Mouse (Mus musculus): Measurements from ENCODE around the gene Ppp2r5c. TPM values are rescaled to one million over a fixed set of nuclear protein-coding genes. Genes with fewer than 3 reads are reported as not detected.

The Ppp2r5c gene
- polyA plus RNA-seq, 1 experiment from 2014 or later, result 55.5 TPM

DNA sequence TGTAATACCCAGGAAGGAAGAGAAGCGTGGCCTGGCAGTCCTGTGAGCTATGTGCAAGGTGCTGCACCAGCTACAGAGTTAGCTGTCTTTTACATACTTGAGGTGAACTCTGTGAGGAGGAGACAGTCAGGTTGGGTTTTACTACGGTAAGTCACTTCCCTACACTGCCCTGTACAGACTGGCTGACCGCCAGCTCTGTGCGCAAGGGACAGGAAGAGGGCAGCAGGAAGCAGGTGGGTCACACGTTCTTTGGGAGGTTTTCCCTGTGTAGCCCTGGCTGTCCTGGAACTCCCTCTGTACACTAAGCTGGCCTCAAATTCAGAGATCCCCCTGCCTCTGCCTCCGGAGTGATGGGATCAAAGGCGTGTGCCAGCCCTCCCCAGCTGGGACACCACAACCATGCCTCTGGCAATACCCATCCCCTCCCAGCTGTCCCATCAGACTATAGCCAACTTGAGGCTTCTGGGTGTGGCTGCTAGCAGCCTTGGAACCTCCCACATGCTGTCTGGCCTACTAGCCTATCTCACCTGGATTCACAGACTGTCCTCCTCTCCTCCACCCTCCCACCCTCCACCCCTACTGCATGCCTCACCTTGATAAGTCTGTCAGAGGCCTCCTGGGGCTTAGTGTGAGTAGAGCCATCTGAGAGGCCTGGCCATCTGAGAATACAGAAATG is 102.7 kb downstream of the Ppp2r5c start:
- H3K27me3 ChIP-seq (ENCODE audit: insufficient read depth, low read length), result no peaks in the 10 kb centered on the region
- 69% methylated on average over 7 of the region's 7 CpGs for WGBS (ENCODE audit: insufficient replicate concordance)
- ATAC-seq (peak; percentile 33; the same call in 1 of the 2 replicates), DNase-seq (no peak)
- no peak overlapping the region for H3K4me3 ChIP-seq (ENCODE audit: low read depth, low read length)
- TF ChIP-seq EP300 (IDR thresholded peaks at IDR 0.05; ENCODE audit: low read depth) (no peak), CTCF (IDR thresholded peaks at IDR 0.05; ENCODE audit: low read depth) (no peak)
- no peak overlapping the region for H3K4me2 ChIP-seq (ENCODE audit: low read depth, low read length)
- no peaks in the 10 kb centered on the region for H3K9me3 ChIP-seq (ENCODE audit: low read length)
- H3K9ac ChIP-seq (replicated peaks), result no peak overlapping the region
- H3K4me1 ChIP-seq (ENCODE audit: insufficient read depth), result no peaks in the 10 kb centered on the region
- no peak overlapping the region; the same call in 1 of the 2 replicates for H3K27ac ChIP-seq (ENCODE audit: low read depth)
- peaks cover 80% of the 10 kb centered on the region for H3K36me3 ChIP-seq (replicated peaks; ENCODE audit: insufficient read depth, low read length)

DNA sequence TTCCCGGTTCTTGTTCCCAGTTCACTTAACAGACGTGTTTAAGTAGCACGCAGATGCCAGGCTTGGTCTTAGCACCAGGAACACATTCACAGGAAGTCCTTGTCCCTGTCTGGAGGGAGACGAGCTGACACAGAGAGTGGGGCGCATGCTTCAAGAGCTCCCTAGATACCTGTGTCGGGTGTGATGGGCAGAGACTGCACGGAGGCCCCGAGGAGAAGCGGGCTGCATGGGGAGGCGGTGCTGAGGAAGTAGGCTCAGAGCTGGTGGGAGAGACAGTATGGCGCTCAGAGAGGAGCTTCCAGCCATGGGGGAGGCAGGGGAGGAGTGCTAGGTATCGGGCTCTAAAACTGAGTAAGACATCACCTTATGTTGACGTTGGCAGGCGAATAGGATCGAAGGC is 103.4 kb downstream of the Ppp2r5c start:
- H3K9ac ChIP-seq (replicated peaks), result no peak overlapping the region
- H3K4me3 ChIP-seq (ENCODE audit: low read depth, low read length), result no peak overlapping the region
- H3K27ac ChIP-seq (ENCODE audit: low read depth), result no peak overlapping the region
- H3K36me3 ChIP-seq (replicated peaks; ENCODE audit: insufficient read depth, low read length), result peaks cover 88% of the 10 kb centered on the region
- H3K4me2 ChIP-seq (ENCODE audit: low read depth, low read length), result no peak overlapping the region
- ATAC-seq, result no peak
- DNase-seq, result no peak
- TF ChIP-seq EP300 (IDR thresholded peaks at IDR 0.05; ENCODE audit: low read depth), result no peak
- no peak for TF ChIP-seq CTCF (IDR thresholded peaks at IDR 0.05; ENCODE audit: low read depth)
- no peaks in the 10 kb centered on the region for H3K4me1 ChIP-seq (ENCODE audit: insufficient read depth)
- H3K27me3 ChIP-seq (ENCODE audit: insufficient read depth, low read length), result no peaks in the 10 kb centered on the region
- WGBS (ENCODE audit: insufficient replicate concordance), result 89% methylated on average over 15 of the region's 15 CpGs
- H3K9me3 ChIP-seq (ENCODE audit: low read length), result no peaks in the 10 kb centered on the region

DNA sequence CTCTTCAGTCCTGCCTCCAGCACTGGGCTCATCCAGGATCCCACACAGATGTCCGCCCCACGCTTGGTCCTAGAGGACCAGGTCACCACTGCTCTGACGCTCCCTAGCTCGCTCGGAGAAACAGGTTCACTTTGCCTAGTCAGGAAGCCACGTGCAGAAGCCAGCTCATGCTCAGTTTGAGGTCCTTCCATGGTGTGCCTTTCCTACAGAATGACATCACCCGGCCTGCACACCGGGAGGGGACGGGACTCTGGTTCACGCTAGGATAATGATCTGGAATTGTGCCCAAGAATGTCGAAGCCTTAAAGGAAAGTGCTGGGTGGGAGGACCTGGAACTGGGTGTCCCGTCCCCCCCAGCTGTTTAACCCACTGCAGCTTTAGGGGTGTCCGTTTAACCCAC is 105.2 kb downstream of the Ppp2r5c start:
- no peak for DNase-seq

DNA sequence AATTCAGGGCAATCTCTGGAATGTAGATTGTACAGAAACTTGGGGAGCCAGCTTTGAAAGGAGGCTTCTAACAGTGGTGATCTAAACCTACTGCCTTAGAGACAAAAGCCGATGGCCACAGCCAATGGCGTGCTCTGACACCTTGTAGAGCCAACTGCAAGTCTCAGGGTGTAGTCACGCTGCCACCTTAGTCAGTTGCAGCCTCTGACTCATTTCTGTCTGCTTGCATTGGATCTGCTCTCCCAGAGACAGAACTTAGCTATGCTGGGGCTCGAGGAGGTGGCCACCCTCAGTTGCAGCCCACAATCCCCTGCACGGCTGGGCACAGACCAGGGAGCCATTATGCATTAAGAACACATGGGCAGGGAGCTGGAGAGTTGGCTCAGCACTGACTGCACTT is 106.4 kb downstream of the Ppp2r5c start:
- no peaks in the 10 kb centered on the region for H3K27me3 ChIP-seq (ENCODE audit: insufficient read depth, low read length)
- ATAC-seq (no peak), DNase-seq (no peak)
- TF ChIP-seq EP300 (IDR thresholded peaks at IDR 0.05; ENCODE audit: low read depth) (no peak), CTCF (IDR thresholded peaks at IDR 0.05; ENCODE audit: low read depth) (no peak)
- no peak overlapping the region for H3K9ac ChIP-seq (replicated peaks)
- 93% methylated on average over 5 of the region's 5 CpGs for WGBS (ENCODE audit: insufficient replicate concordance)
- no peak overlapping the region for H3K4me3 ChIP-seq (ENCODE audit: low read depth, low read length)
- H3K4me1 ChIP-seq (ENCODE audit: insufficient read depth), result no peaks in the 10 kb centered on the region
- H3K9me3 ChIP-seq (ENCODE audit: low read length), result no peaks in the 10 kb centered on the region
- no peak overlapping the region for H3K4me2 ChIP-seq (ENCODE audit: low read depth, low read length)
- H3K27ac ChIP-seq (ENCODE audit: low read depth), result no peak overlapping the region
- H3K36me3 ChIP-seq (replicated peaks; ENCODE audit: insufficient read depth, low read length), result peaks cover 88% of the 10 kb centered on the region

More for the DNA sequence above, 105.2 kb downstream of the Ppp2r5c start:
- TF ChIP-seq CTCF (IDR thresholded peaks at IDR 0.05; ENCODE audit: low read depth), result no peak
- TF ChIP-seq EP300 (IDR thresholded peaks at IDR 0.05; ENCODE audit: low read depth), result no peak
- Histone ChIP-seq H3K9me3 (ENCODE audit: low read length) (no peaks in the 10 kb centered on the region), H3K27ac (ENCODE audit: low read depth) (no peak overlapping the region), H3K9ac (replicated peaks) (no peak overlapping the region), H3K4me1 (ENCODE audit: insufficient read depth) (no peaks in the 10 kb centered on the region), H3K36me3 (replicated peaks; ENCODE audit: insufficient read depth, low read length) (peaks cover 88% of the 10 kb centered on the region), H3K4me3 (ENCODE audit: low read depth, low read length) (no peak overlapping the region), H3K27me3 (ENCODE audit: insufficient read depth, low read length) (no peaks in the 10 kb centered on the region), H3K4me2 (ENCODE audit: low read depth, low read length) (no peak overlapping the region)
- 84% methylated on average over 13 of the region's 13 CpGs for WGBS (ENCODE audit: insufficient replicate concordance)
- no peak for ATAC-seq

DNA sequence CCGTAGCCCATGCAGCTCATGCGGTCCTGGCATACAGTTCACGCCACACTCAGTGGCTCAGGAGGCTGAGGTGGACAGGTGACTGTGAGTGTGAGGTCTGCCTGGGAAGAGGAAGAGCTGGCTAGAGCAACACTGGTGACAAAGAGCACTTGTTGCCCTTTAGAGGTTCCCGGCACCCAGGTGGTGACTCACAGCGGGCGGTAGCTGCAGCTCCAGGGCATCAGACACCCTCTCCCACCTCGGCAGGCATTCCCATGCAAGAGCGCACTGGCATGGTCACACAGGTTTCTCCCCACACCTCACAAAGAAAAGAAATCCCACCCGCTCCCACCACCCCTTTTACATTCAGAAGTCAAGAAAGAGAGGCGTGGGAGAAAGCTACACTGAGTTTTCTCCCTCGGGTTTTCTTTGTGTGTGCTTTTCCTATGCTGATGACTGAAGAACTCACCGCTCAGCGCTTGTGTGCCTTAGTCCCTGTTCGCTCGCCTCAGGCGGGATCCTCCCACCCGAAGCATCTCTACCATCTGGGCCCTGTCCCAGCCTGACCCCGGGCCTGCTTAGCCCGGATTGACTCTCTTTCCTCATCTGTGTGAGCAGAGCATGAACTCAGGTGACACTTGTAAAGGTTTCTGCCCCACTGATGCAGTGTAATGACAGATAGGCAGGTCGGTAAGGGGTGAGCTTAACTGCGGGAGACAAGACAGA is 108.8 kb downstream of the Ppp2r5c start:
- H3K4me1 ChIP-seq (ENCODE audit: insufficient read depth), result no peaks in the 10 kb centered on the region
- no peak overlapping the region for H3K27ac ChIP-seq (ENCODE audit: low read depth)
- no peaks in the 10 kb centered on the region for H3K27me3 ChIP-seq (ENCODE audit: insufficient read depth, low read length)
- no peak overlapping the region for H3K4me3 ChIP-seq (ENCODE audit: low read depth, low read length)
- 87% methylated on average over 21 of the region's 21 CpGs for WGBS (ENCODE audit: insufficient replicate concordance)
- no peak overlapping the region for H3K9ac ChIP-seq (replicated peaks)
- H3K9me3 ChIP-seq (ENCODE audit: low read length), result no peaks in the 10 kb centered on the region
- peaks cover 72% of the 10 kb centered on the region for H3K36me3 ChIP-seq (replicated peaks; ENCODE audit: insufficient read depth, low read length)
- DNase-seq, result no peak
- no peak for ATAC-seq
- no peak overlapping the region for H3K4me2 ChIP-seq (ENCODE audit: low read depth, low read length)
- TF ChIP-seq EP300 (IDR thresholded peaks at IDR 0.05; ENCODE audit: low read depth), result no peak
- TF ChIP-seq CTCF (IDR thresholded peaks at IDR 0.05; ENCODE audit: low read depth), result no peak

DNA sequence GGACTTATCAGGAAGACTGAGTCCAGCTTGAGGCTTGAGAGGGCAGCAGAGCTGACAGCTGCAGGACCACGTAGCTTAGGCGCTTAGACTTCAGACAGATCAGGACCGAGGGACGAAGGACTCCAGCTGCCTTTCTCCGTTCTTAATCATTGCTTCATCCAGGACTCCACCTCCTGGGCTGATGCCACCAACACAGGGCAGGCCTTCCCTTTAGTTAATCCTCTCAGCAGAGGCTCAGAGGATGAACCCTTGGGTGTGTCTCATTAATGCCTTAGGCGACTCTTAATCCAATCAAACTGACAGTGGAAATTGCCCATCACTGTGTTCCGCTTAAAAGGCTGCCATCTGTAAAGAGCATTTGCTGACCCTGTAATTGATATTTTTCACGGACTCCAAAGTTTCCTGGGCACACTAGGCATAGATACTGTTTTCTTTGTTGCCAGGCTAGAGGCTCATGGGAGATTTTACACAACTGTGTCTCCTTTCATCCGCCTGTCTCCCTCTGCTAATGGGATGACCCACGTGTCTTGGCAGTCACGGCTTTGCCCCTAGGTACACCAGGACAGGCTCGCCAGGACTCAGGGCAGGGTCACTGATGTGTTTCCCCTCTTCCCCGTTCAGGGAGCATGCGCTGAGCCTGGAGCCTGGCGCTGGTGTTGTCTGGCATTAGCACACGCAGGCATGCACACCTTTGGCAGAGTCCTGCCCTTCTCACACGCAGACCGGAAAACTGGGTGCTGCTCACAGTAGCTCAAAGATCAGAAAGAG is 110.1 kb downstream of the Ppp2r5c start:
- 91% methylated on average over 18 of the region's 18 CpGs for WGBS (ENCODE audit: insufficient replicate concordance)
- Histone ChIP-seq H3K4me1 (ENCODE audit: insufficient read depth) (no peaks in the 10 kb centered on the region), H3K27me3 (ENCODE audit: insufficient read depth, low read length) (no peaks in the 10 kb centered on the region), H3K4me2 (ENCODE audit: low read depth, low read length) (no peak overlapping the region), H3K9ac (replicated peaks) (no peak overlapping the region), H3K4me3 (ENCODE audit: low read depth, low read length) (no peak overlapping the region), H3K27ac (ENCODE audit: low read depth) (no peak overlapping the region), H3K36me3 (replicated peaks; ENCODE audit: insufficient read depth, low read length) (peaks cover 63% of the 10 kb centered on the region), H3K9me3 (ENCODE audit: low read length) (no peaks in the 10 kb centered on the region)
- ATAC-seq, result no peak
- no peak for DNase-seq
- TF ChIP-seq EP300 (IDR thresholded peaks at IDR 0.05; ENCODE audit: low read depth), result no peak
